Mouse (Mus musculus): Measurements from ENCODE around the gene Uvssa.

DNA sequence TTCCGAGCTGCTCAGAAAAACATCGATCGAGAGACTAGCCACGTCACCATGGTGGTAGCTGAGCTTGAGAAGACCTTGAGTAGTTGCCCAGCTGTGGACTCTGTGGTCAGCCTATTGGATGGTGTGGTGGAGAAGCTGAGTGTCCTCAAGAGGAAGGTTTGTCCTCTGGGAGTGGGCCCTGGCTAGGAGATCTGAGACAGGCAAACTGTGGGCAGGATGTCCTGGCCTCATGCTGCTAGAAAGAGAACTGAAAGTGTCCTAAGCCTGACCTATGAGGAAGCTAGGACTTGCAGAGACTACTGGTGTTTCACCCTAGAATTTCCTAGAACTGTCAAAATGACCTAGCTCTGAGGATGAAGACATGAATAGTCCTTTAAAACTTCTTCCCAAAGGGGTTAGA is 19.9 kb upstream of the Uvssa start:
- TF ChIP-seq TCF12 (IDR thresholded peaks at IDR 0.05; ENCODE audit: insufficient read depth, poor library complexity, severe bottlenecking): no peak
- no peak for TF ChIP-seq MYOG (IDR thresholded peaks at IDR 0.05; ENCODE audit: control insufficient read depth in 1 of 3, insufficient read depth in 1 of 3, insufficient read length in 2 of 3, low read depth in 2 of 3)
- TF ChIP-seq E2F4 (IDR thresholded peaks at IDR 0.05; ENCODE audit: insufficient read depth): no peak
- TF ChIP-seq USF1 (IDR thresholded peaks at IDR 0.05; ENCODE audit: low read depth): no peak
- no peak for TF ChIP-seq REST (IDR thresholded peaks at IDR 0.05; ENCODE audit: insufficient read depth, insufficient read length)
- TF ChIP-seq MAX (IDR thresholded peaks at IDR 0.05; ENCODE audit: low read depth): no peak
- TF ChIP-seq POLR2AphosphoS2 (IDR thresholded peaks at IDR 0.05; ENCODE audit: insufficient read length, low read depth): no peak

Data from myocyte (in vitro differentiated cells).